Mouse (Mus musculus) forebrain, postnatal 0 days (tissue): ENCODE data around the gene Ngly1. TPM values are rescaled to one million over a fixed set of nuclear protein-coding genes. Genes with fewer than 3 reads are reported as not detected.
"Not testable (repeated sequence)": the region's sequence is repeated elsewhere in the genome, so short reads cannot be mapped to it uniquely, and the experiment has no call there.

Experiments used
- ATAC-seq: fragments of 200-750 bp; cut with Nextera tagmentation; 2 replicates; pipeline ENCODE4 v1.8.0; 2017; ENCODE audit warnings: mild to moderate bottlenecking, moderate library complexity
- DNase-seq: peaks from one replicate; pipeline ENCODE4 v3.0.0-alpha.2; 2015
- H3K27ac ChIP-seq: fragments of 300-500 bp; sonication (generic); 2 replicates; pipeline ENCODE4 v1.5.1; 2014; ENCODE audit warnings: low read depth, mild to moderate bottlenecking, antibody characterized with exemption, low read length, moderate library complexity, mixed read lengths
- H3K27me3 ChIP-seq: fragments of 300-500 bp; sonication (generic); 2 replicates; pipeline ENCODE4 v1.6.1; 2014; ENCODE audit warnings: mild to moderate bottlenecking, low read length, mixed read lengths; ENCODE audit not compliant: insufficient read depth
- H3K36me3 ChIP-seq: fragments of 300-500 bp; sonication (generic); 2 replicates; pipeline ENCODE4 v1.6.1; 2014; ENCODE audit warnings: mild to moderate bottlenecking, moderate library complexity; ENCODE audit not compliant: insufficient read depth
- H3K4me1 ChIP-seq: fragments of 300-500 bp; sonication (generic); 2 replicates; pipeline ENCODE4 v1.6.1; 2014; ENCODE audit warnings: antibody characterized with exemption; ENCODE audit not compliant: insufficient read depth
- H3K4me2 ChIP-seq: fragments of 300-500 bp; sonication (generic); 2 replicates; pipeline ENCODE4 v1.6.1; 2014; ENCODE audit warnings: low read depth, mild to moderate bottlenecking, moderate library complexity
- H3K4me3 ChIP-seq: fragments of 300-500 bp; sonication (generic); 2 replicates; pipeline ENCODE4 v1.5.1; 2014; ENCODE audit warnings: low read depth, low read length, mixed read lengths
- H3K9ac ChIP-seq: fragments of 300-500 bp; sonication (generic); 2 replicates; pipeline ENCODE4 v1.6.1; 2014; ENCODE audit warnings: mild to moderate bottlenecking
- H3K9me3 ChIP-seq: fragments of 300-500 bp; sonication (generic); 2 replicates; pipeline ENCODE4 v1.6.1; 2016; ENCODE audit warnings: low read length
- CTCF ChIP-seq: sonication (generic); IDR thresholded peaks from 2 replicates; pipeline ENCODE4 v1.5.1; 2016; ENCODE audit warnings: antibody characterized with exemption, control low read depth, low read depth
- WGBS: fragments of 180-500 bp; shearing (Covaris S2); extraction: QIAGEN DNeasy Blood & Tissue Kit; methylation state at CpG from one replicate; pipeline ENCODE4 v1.1.7; 2014; 5-methylcytosine and 5-hydroxymethylcytosine counted together
- polyA plus RNA-seq: library from polyadenylated mRNA; unstranded; fragments of >200 nt; fragmentation: Nextera tagmentation; extraction: Ambion mirVana; gene quantifications from 2 replicates; pipeline ENCODE4 v1.2.1, GENCODE M21; 2015
- total RNA-seq: library from RNA; depleted of rRNA; stranded (reverse); fragments of >200 nt; gene quantifications from 2 replicates; pipeline ENCODE4 v1.2.3, GENCODE M21; 2014

The Ngly1 gene
- total and polyA plus RNA-seq, 2 experiments from 2014 or later = 22.9 to 25.6 TPM

DNA sequence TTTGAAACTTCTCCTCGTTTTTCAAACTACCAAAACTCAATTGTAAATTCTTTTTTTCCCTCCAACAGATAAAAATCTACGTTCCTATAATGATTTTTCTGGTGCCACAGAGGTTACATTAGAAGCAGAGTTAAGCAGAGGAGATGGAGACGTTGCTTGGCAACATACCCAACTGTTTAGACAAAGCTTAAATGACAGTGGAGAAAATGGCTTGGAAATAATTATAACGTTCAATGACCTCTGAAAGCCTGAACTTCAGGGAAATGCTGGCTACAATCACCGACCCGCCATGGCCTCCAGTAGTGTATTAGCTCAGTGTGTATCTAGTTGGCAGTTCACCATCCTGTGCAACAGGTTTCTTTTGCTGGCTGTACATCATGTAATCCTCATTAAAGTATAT, 61.7 kb downstream of the Ngly1 start:
- 39% methylated on average over 6 of the region's 6 CpGs for WGBS
- Histone ChIP-seq H3K9me3 (no peaks in the 10 kb centered on the region), H3K36me3 (no peaks in the 10 kb centered on the region), H3K27me3 (no peaks in the 10 kb centered on the region), H3K4me1 (no peaks in the 10 kb centered on the region), H3K4me3 (no peak overlapping the region), H3K27ac (no peak overlapping the region), H3K9ac (no peak overlapping the region), H3K4me2 (no peak overlapping the region)
- no peak for TF ChIP-seq CTCF
- ATAC-seq (peak; percentile 34; the same call in 1 of the 2 replicates), DNase-seq (no peak)

DNA sequence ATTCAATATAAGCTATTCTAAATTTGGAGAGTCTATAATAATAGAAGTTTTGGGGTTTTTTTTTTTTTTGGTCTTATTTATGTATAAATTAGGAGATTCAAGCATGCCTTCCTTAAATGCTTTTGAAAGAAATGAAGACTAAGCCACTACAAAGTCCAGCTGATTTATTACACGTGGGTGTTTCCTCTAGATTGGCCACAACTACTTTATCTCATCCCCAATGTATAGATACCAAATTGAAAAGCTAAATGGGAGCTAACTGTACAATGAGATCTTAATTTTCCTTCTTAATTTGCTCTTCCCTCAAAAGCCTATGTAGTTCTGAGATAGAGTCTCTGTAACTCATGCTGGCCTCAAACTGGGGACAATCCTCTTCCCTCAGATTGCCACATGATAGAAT, 63.5 kb downstream of the Ngly1 start:
- WGBS = 79% methylated on average over 1 of the region's 1 CpGs
- DNase-seq (no peak), ATAC-seq (no peak)
- H3K27me3 ChIP-seq = no peaks in the 10 kb centered on the region
- no peaks in the 10 kb centered on the region for H3K9me3 ChIP-seq
- H3K4me1 ChIP-seq = no peaks in the 10 kb centered on the region
- no peak overlapping the region for H3K9ac ChIP-seq
- H3K36me3 ChIP-seq = no peaks in the 10 kb centered on the region
- TF ChIP-seq CTCF = no peak
- no peak overlapping the region for H3K27ac ChIP-seq
- H3K4me3 ChIP-seq = no peak overlapping the region
- no peak overlapping the region for H3K4me2 ChIP-seq

DNA sequence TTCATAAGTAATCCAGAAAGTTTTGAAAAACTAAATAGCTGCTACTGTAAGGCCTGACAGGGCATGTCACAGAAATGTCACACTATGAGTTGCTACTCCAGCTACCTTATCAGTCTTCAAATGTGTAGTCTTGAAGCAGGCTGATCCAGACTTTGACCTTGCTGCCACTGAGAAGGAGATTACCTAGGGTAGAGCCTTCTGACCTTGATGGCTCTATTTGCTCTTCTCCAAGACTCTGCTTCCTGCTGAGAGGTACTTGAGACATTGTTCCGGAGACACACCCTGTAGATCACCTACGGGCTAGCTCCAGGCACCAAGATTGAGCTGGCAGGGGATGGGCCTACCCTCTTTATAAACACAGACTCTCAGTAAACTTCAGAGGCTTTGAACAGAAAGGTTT, 64.0 kb downstream of the Ngly1 start:
- 80% methylated on average over 2 of the region's 2 CpGs for WGBS
- not testable (repeated sequence) for H3K36me3 ChIP-seq, H3K4me3 ChIP-seq, H3K9ac ChIP-seq, H3K4me2 ChIP-seq, H3K9me3 ChIP-seq, H3K4me1 ChIP-seq, H3K27me3 ChIP-seq, DNase-seq, H3K27ac ChIP-seq, ATAC-seq

- no peaks in the 10 kb centered on the region for H3K4me1 ChIP-seq
- no peak for DNase-seq
- 53% methylated on average over 7 of the region's 7 CpGs for WGBS
- TF ChIP-seq CTCF = no peak
- H3K9me3 ChIP-seq = no peaks in the 10 kb centered on the region
- H3K4me3 ChIP-seq = no peak overlapping the region
- no peak overlapping the region for H3K27ac ChIP-seq
- no peak overlapping the region for H3K4me2 ChIP-seq
- no peak overlapping the region for H3K9ac ChIP-seq
- 0 out of 2 replicates have a peak, but pooled peaks have one; percentile 27 for ATAC-seq
- H3K27me3 ChIP-seq = no peaks in the 10 kb centered on the region
- no peaks in the 10 kb centered on the region for H3K36me3 ChIP-seq
These were observed 64.9 kb downstream of the Ngly1 start for GRCm38 (mm10) chr14:16313936-16314521.

GRCm38 (mm10) chr14:16314842-16315241, 65.8 kb downstream of the Ngly1 start:
- no peak overlapping the region for H3K27ac ChIP-seq
- no peaks in the 10 kb centered on the region for H3K9me3 ChIP-seq
- H3K27me3 ChIP-seq = no peaks in the 10 kb centered on the region
- no peak overlapping the region for H3K4me3 ChIP-seq
- no peaks in the 10 kb centered on the region for H3K4me1 ChIP-seq
- no peak overlapping the region for H3K4me2 ChIP-seq
- H3K36me3 ChIP-seq = no peaks in the 10 kb centered on the region
- WGBS = 78% methylated on average over 2 of the region's 2 CpGs
- TF ChIP-seq CTCF = no peak
- no peak overlapping the region for H3K9ac ChIP-seq
- no peak for ATAC-seq
- DNase-seq = no peak

- 85% methylated on average over 1 of the region's 1 CpGs for WGBS
- ATAC-seq = no peak
These were observed 67.6 kb downstream of the Ngly1 start for GRCm38 (mm10) chr14:16316715-16317114.

GRCm38 (mm10) chr14:16319818-16320217, 70.7 kb downstream of the Ngly1 start:
- Histone ChIP-seq H3K36me3 (no peaks in the 10 kb centered on the region), H3K4me2 (no peak overlapping the region), H3K9ac (no peak overlapping the region), H3K4me3 (no peak overlapping the region), H3K27me3 (no peaks in the 10 kb centered on the region), H3K27ac (no peak overlapping the region), H3K4me1 (no peaks in the 10 kb centered on the region), H3K9me3 (no peaks in the 10 kb centered on the region)
- no peak for TF ChIP-seq CTCF
- no peak for DNase-seq
- WGBS = 86% methylated on average over 2 of the region's 2 CpGs
- ATAC-seq = no peak

More at GRCm38 (mm10) chr14:16316715-16317114, 67.6 kb downstream of the Ngly1 start:
- no peaks in the 10 kb centered on the region for H3K27me3 ChIP-seq
- no peak overlapping the region for H3K27ac ChIP-seq
- no peak for DNase-seq
- H3K36me3 ChIP-seq = no peaks in the 10 kb centered on the region
- H3K4me3 ChIP-seq = no peak overlapping the region
- H3K9ac ChIP-seq = no peak overlapping the region
- no peaks in the 10 kb centered on the region for H3K4me1 ChIP-seq
- no peaks in the 10 kb centered on the region for H3K9me3 ChIP-seq
- TF ChIP-seq CTCF = no peak
- H3K4me2 ChIP-seq = no peak overlapping the region
